Mouse (Mus musculus) kidney, adult 2 months (tissue): Measurements from ENCODE around the gene Eml3.

Experiments
- CTCF ChIP-seq: fragments of 200-500 bp; conservative IDR thresholded peaks from 2 replicates; pipeline ENCODE4 v1.5.1; 2011; ENCODE audit warnings: low read depth, mild to moderate bottlenecking, control low read depth, low read length, moderate library complexity, mixed read lengths; ENCODE audit not compliant: insufficient read depth, insufficient read length
- POLR2A ChIP-seq: fragments of 200-500 bp; IDR thresholded peaks from one replicate; pipeline ENCODE4 v1.6.1; 2011; ENCODE audit warnings: low read depth, low read length, control low read depth

GRCm38 (mm10) chr19:8919000-8919399, 10.4 kb upstream of the Eml3 start:
- TF ChIP-seq CTCF (no peak), POLR2A (no peak)
